Mouse (Mus musculus) urinary bladder, adult 2 months (tissue): ENCODE results near the gene Tgfbrap1. TPM values are rescaled to one million over a fixed set of nuclear protein-coding genes. Genes with fewer than 3 reads are reported as not detected.
A peak's percentile ranks its signal among the peaks of the same experiment; 100 is the strongest.
"Not testable (repeated sequence)": the region's sequence is repeated elsewhere in the genome, so short reads cannot be mapped to it uniquely, and the experiment has no call there.

Experiments
- DNase-seq: peaks from one replicate; pipeline ENCODE4 v3.0.0; 2022; ENCODE audit warnings: low spot score
- polyA plus RNA-seq: library from polyadenylated mRNA; depleted of rRNA; stranded (reverse); fragments of >200 nt; gene quantifications from 2 replicates; pipeline ENCODE4 v1.2.3, GENCODE M21; 2012; rRNA removed

Gene Tgfbrap1
- polyA plus RNA-seq: 22.2 and 23.2 TPM in 2 replicates

DNA sequence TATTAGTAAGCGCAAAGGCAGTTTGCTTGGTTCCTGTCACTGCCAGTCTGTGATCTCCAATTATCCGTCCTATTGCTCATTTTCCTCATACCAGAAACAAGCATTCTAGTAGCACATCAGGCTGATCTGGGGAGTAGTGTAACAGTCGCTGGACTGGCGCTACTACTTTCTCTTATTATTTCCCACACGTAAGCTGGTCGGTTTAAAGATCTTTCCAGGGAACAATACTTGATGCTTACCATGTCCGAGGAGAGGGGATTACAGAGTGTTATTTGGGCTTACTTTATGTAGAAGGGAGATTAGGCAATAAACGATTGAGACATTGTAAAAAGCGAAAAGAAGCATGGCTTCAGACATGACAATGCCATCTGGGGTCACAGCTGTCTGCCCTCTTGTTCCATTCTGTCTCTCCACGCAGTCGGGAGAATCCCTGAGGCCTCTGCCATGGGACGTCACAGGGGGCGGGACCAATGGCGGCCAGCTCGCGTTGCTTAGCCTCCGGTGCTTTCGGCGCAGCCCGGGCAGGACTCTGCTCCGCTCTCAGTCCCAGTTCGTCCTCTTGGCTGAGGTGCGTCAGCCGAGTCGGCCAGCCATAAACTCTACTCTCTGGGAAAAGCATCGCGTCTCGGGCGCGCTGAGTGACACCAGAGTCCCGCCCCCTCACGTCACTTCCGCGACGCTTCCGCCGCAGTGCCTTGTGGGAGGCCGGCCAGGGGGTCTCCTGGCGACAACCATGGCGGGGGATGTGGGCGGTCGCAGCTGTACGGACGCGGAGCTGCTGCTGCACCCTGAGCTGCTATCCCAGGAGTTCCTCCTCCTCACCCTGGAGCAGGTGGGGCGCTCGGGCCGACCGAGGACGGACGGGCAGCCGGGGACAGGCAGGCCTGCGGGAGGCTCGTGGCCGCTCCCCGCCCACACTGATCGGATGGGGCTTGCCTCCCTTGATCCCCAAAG, at the start of gene Tgfbrap1, which contains the start of gene AI597479:
Tgfbrap1 (minus strand) TSS at position 607 of the 954 bp plus-strand sequence.
AI597479 (plus strand) TSS at position 680 of the 954 bp plus-strand sequence.
- peak; percentile 93 for DNase-seq

DNA sequence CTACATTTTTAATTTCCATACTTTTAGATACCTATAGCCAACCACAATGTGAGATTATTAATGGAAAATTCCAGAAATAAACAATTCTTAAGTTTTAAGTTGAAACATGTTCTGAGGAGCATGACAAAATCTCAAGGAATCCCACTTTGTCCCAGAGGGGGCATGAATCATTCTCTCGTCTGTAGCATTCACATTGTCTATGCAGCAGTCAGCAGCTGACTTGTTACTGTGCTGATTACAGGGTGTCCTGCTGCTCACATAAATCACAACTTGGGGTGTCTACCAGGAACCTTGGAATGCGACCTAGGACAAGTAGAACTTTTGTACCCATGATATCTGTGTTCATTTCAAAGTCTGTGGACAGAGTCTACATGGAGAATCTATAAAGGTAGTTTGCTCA, 49.0 kb upstream of the Tgfbrap1 start:
- DNase-seq: no peak

DNA sequence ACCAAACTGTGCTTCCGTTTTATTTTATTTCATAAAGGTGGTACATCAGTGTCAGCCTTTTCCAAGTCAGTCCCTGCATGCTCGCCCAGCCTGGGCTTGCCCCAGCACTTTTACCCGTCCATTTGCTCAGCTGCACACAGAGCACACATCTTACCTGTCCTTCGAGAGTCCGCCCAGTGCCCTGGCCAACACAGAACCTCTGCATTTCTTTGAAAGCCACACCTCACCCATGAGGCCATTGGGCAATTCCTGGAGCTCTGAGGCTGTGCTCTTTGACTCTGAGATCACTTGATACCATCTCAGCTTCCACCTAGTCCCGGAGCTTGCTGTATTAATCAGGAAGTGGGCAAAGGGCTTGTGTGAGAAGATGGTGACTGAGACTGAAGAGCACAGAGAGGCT, 47.0 kb upstream of the Tgfbrap1 start:
- DNase-seq: no peak

DNA sequence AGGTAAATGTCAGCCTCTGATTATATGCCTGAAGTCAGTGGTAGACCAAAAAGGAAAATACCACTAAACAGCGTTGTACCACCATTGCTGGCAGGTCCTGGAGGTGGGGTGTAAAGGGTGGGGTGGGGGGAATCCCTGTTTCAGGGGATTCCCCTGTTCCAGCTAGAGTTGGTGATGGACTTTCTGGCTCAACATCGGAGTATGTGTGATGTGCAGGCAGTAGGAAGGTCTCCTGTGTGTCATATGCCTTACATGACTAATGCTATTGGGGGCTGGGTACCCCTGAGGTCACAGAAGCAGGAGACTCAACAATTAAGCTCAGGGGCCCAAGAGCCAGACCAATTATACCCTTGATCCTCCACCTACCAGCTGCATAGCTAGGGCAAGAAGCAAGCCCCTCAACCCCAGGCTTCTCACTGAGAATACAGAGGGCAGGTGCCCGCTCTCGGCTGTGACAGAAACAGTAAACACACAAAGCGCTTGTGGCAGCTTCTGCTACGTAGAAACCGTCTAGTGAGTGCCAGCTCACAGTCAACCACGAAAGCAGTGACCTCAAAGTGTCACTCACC, 46.0 kb upstream of the Tgfbrap1 start:
- no peak for DNase-seq

GRCm38 (mm10) chr1:43143791-43144190, 45.4 kb upstream of the Tgfbrap1 start:
- no peak for DNase-seq

DNA sequence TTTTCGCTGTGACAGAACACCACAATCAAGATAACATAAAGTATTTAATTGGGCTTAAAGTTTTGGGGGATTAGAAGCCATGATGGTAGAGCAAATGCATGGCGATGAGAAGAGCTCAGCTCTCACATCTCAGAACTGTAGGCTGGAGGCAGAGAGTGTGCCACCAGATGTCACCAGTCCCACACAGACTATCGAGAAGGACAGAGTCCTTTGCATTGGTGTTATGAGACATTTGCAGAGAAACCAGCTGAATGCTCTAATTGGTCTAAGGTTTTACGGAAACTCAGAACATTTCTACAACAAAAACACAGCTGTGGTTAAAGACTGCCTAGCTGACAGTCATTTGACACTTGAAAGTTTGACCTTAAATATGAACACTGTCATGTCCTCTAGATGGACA, 44.8 kb upstream of the Tgfbrap1 start:
- no peak for DNase-seq

- no peak for DNase-seq
These were observed 44.4 kb upstream of the Tgfbrap1 start for GRCm38 (mm10) chr1:43142849-43143248.

DNA sequence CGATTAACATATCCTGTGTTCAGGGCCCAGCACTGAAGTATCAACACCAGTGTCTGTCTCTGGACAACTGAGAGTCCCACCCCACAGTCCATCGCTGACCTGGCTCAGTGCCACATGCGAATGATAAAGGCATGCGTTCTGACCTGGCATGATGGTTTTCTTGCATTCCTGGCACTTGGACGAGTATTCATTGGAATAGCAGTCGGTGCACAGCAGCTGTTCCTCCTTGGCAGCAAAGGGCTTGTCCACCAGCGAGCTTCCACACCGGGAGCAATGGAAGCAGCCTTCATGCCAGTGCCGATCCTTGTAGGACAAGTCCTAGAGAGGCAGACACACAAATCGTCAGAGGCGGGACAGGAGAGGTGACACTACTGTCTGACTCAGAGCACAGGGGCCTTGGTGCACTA, 43.1 kb upstream of the Tgfbrap1 start:
- DNase-seq: no peak

DNA sequence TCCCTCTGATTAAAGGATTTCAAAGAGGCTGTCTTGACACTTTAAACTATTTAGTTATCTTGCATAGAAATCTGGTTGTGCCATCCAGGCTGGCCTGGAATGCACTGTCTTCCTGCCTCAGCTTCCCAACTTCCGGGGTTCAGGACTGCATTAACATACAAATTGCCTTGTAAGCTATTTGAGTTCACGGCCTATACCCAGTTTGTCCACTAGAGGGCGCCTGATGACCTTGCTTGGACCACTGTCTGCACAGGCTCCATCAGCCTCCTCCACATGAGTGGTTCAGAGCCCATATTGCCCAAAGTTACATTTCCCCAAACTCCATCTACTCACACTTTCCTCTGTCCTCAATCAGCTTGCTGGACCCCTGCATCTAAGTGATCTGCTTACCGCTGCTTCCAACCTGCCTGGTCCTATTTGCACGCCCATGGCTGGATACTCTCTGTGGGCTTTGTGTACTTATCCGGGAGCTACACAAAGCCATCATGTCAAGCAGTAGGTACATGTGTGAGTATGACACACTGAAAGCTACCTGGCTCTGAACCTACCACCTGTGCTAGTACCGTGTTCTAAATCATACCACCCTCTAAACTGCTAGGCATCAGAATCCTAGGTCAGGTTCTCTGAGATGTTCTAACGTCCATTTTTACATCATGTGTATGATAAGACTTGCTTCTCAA, 41.3 kb upstream of the Tgfbrap1 start:
- peak; percentile 69 for DNase-seq

DNA sequence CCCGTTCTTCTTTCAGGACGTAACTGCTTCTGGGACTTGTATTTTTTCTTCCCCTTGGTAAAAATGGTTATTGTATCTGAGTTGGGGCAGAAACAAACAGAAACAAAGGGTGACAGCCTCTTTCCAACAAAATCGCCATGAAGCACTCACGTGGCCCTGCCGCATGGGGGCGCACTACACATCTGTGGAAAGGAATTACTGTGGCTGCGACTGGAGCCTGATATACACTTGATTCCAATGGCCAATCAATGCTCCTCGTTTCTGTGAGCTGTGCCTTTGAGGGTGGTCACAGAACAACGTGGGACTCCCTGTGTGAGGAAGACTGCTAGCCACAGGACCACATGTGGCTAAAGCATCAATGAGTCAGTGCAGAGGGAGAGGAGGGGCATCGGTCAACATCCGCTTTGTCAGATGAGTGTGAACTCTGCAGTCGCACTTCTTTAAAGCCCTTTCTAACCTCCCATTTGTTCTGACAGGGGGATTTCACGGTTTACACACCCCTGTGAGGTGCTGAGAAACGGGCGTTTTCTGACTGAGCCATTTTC, 39.9 kb upstream of the Tgfbrap1 start:
- DNase-seq: no peak

DNA sequence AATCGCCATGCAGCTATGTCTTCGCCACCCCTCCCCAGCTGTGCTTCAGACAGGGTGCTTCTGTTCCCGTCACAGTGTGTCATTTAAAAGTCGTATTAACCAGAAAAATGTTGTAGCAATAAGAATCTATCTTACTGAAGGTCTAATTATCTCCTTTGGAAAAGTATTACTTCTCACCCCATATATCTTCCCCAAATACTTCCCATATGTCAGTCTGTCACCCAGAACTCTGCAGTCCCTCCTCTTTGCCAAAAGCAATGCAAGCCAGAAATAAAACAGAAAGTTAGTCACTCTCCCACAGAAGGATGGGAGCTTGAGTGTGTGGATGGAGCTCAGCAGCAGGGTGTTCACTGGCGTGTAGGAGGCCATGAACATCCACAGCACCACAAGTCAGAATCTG, 38.9 kb upstream of the Tgfbrap1 start:
- DNase-seq: no peak

DNA sequence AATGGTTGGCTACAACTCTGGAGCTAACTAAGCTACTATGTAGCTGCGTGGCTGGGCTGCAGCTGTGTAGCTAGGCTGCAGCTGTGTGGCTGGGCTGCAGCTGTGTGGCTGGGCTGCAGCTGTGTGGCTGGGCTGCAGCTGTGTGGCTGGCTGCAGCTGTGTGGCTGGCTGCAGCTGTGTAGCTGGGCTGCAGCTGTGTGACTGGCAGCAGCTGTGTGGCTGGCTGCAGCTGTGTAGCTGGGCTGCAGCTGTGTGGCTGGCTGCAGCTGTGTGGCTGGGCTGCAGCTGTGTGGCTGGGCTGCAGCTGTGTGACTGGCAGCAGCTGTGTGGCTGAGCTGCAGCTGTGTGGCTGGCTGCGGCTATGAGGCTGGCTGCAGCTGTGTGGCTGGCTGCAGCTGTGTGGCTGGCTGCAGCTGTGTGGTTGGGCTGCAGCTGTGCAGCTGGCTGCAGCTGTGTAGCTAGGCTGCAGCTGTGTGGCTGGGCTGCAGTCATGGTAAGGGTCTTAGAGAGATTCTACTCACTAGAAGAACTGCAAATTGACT, 38.1 kb upstream of the Tgfbrap1 start:
- DNase-seq: not testable (repeated sequence)

- DNase-seq: no peak
These were observed 33.2 kb upstream of the Tgfbrap1 start for GRCm38 (mm10) chr1:43131591-43131990.

- DNase-seq: no peak
These were observed 32.0 kb upstream of the Tgfbrap1 start for GRCm38 (mm10) chr1:43130219-43130981.

GRCm38 (mm10) chr1:43127820-43128610, 29.6 kb upstream of the Tgfbrap1 start:
- DNase-seq: no peak

GRCm38 (mm10) chr1:43127196-43127595, 28.8 kb upstream of the Tgfbrap1 start:
- no peak for DNase-seq

- DNase-seq: no peak
These were observed 26.3 kb upstream of the Tgfbrap1 start for GRCm38 (mm10) chr1:43124726-43125125.

GRCm38 (mm10) chr1:43122616-43123015, 24.2 kb upstream of the Tgfbrap1 start:
- no peak for DNase-seq

GRCm38 (mm10) chr1:43120950-43121349, 22.5 kb upstream of the Tgfbrap1 start:
- no peak for DNase-seq

DNA sequence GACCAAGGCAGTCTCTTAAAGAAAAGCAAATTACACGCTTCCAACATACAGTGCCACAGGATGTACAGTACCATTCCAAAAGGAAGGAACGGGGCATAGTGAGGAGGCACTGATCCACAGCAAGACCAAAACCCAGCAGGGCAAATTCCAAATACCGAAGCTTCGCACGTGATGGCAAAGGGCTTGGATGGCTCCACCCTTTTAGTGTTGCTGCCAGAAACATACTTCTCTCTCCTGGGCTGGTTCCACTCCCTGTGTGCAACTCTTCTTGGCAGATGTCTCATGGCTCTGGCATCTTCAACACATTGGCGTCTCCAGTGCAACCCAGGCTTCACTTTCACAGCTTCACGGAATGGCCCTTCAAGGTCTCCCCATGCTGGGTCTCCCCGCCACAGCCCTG, 19.0 kb upstream of the Tgfbrap1 start:
- no peak for DNase-seq
